Mouse (Mus musculus) kidney, embryonic 15.5 days (tissue): ENCODE data around the gene Gpr157. TPM values are rescaled to one million over a fixed set of nuclear protein-coding genes. Genes with fewer than 3 reads are reported as not detected.

ENCODE experiments used
- ATAC-seq: fragments of 200-750 bp; cut with Nextera tagmentation; replicated peaks from 2 replicates; pipeline ENCODE4 v1.8.0; 2017; ENCODE audit warnings: moderate TSS enrichment; ENCODE audit not compliant: low FRiP score
- H3K27ac ChIP-seq: fragments of 300-500 bp; sonication (generic); 2 replicates; pipeline ENCODE4 v1.5.1; 2015; ENCODE audit warnings: mild to moderate bottlenecking, inconsistent platforms
- H3K27me3 ChIP-seq: fragments of 300-500 bp; sonication (generic); 2 replicates; pipeline ENCODE4 v1.6.1; 2015; ENCODE audit warnings: inconsistent platforms
- H3K36me3 ChIP-seq: fragments of 300-500 bp; sonication (generic); 2 replicates; pipeline ENCODE4 v1.6.1; 2015; ENCODE audit warnings: inconsistent platforms
- H3K4me1 ChIP-seq: fragments of 300-500 bp; sonication (generic); 2 replicates; pipeline ENCODE4 v1.6.1; 2015; ENCODE audit warnings: inconsistent platforms
- H3K4me2 ChIP-seq: fragments of 300-500 bp; sonication (generic); 2 replicates; pipeline ENCODE4 v1.6.1; 2015; ENCODE audit warnings: moderate library complexity, mild to moderate bottlenecking, inconsistent platforms
- H3K4me3 ChIP-seq: fragments of 300-500 bp; sonication (generic); replicated peaks from 2 replicates; pipeline ENCODE4 v1.5.1; 2015; ENCODE audit warnings: mild to moderate bottlenecking, inconsistent platforms
- H3K9ac ChIP-seq: fragments of 300-500 bp; sonication (generic); 2 replicates; pipeline ENCODE4 v1.6.1; 2015; ENCODE audit warnings: mild to moderate bottlenecking, inconsistent platforms
- H3K9me3 ChIP-seq: fragments of 300-500 bp; sonication (generic); replicated peaks from 2 replicates; pipeline ENCODE4 v1.6.1; 2016; ENCODE audit warnings: inconsistent platforms
- WGBS: fragments of 180-500 bp; shearing (Covaris S2); methylation state at CpG from one replicate; pipeline ENCODE4 v1.1.7; 2015; ENCODE audit warnings: mixed read lengths; 5-methylcytosine and 5-hydroxymethylcytosine counted together
- polyA plus RNA-seq: library from polyadenylated mRNA; unstranded; fragments of >200 nt; fragmentation: Nextera tagmentation; extraction: Ambion mirVana; gene quantifications from 2 replicates; pipeline ENCODE4 v1.2.1, GENCODE M21; 2015

Gene Gpr157
- polyA plus RNA-seq, 1 experiment from 2014 or later = 0.53 TPM

DNA sequence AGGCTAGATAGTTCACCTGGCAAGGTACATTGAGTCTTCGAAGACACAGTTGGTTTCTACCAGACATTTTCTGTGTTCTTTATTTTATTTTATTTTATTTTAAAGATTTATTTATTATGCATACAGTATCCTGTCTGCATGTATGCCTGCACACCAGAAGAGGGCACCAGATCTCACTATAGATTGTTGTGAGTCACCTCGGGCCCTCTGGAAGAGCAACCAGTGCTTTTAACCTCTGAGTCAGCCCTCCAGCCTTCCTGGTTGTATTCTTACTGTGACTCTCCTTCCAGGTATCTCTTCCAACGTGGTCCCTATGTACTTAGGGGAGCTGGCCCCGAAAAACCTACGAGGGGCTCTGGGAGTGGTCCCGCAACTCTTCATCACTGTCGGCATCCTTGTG is 48.1 kb downstream of the Gpr157 start:
- Histone ChIP-seq H3K4me1 (peaks cover 40% of the 10 kb centered on the region), H3K9me3 (no peaks in the 10 kb centered on the region), H3K4me3 (no peak overlapping the region), H3K27me3 (no peaks in the 10 kb centered on the region), H3K27ac (no peak overlapping the region), H3K4me2 (no peak overlapping the region), H3K36me3 (no peaks in the 10 kb centered on the region), H3K9ac (no peak overlapping the region)
- no peak for ATAC-seq
- 85% methylated on average over 7 of the region's 7 CpGs for WGBS

DNA sequence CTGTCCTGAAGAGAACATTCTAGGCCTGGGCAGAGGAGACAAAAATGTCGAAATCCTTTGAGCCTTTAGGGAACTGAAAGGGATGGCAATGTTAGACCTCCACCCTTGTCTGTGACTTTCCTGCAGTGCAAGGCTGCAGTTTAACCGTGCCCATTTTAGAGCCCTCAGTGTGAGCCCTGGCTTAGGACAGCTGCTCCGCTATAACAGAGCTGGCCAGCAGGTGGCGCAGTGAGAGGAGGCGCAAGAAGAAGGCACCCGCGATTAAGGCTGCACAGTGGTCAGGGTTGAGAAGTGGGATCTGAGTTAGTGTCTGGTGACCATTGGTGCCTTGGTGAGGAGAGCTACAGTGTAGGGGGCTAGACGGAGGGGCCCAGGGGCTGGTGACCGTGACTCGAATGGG is 49.5 kb downstream of the Gpr157 start:
- Histone ChIP-seq H3K4me3 (no peak overlapping the region), H3K4me1 (peaks cover 40% of the 10 kb centered on the region), H3K27ac (no peak overlapping the region), H3K27me3 (no peaks in the 10 kb centered on the region), H3K9ac (no peak overlapping the region), H3K4me2 (no peak overlapping the region), H3K9me3 (no peaks in the 10 kb centered on the region), H3K36me3 (no peaks in the 10 kb centered on the region)
- ATAC-seq = peak; percentile 52
- 11% methylated on average over 10 of the region's 10 CpGs for WGBS

DNA sequence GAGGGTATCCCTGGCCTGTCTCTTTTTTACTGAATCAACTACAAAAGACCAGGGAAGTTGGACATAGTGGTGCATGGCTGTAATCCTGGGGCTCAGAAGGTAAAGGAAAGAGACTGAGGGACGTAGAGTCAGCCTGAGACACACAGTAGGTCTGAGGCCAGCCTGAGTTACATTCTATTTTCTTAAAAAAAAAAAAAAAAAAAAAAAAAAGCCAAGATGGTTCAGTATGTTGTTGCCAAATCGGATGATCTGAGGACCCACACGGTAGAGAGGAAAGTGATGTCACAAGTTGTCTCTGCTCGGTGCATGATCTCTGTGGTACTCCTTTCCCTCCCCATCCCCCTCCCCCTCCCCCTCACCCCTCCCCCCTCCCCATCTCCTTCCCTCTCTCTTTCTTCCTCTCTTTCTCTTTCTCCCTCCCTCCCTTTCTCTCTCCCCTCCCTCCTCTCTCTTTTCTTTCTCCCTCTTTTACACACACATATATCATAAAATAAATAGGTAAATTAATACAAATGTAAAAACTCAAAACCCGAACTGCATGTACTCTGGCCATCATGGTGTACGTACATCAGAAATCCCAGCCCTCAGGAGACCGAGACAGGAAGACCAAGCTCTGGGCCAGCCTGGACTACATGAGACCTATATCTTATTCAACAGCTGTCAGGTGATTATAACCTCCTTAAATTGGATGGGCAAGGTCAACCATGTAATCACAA is 50.4 kb downstream of the Gpr157 start:
- peaks cover 37% of the 10 kb centered on the region for H3K4me1 ChIP-seq
- no peak overlapping the region for H3K9ac ChIP-seq
- no peak overlapping the region for H3K27ac ChIP-seq
- no peak for ATAC-seq
- WGBS = 84% methylated on average over 7 of the region's 7 CpGs
- no peaks in the 10 kb centered on the region for H3K36me3 ChIP-seq
- H3K27me3 ChIP-seq = no peaks in the 10 kb centered on the region
- no peak overlapping the region for H3K4me3 ChIP-seq
- H3K9me3 ChIP-seq = no peaks in the 10 kb centered on the region
- no peak overlapping the region for H3K4me2 ChIP-seq

DNA sequence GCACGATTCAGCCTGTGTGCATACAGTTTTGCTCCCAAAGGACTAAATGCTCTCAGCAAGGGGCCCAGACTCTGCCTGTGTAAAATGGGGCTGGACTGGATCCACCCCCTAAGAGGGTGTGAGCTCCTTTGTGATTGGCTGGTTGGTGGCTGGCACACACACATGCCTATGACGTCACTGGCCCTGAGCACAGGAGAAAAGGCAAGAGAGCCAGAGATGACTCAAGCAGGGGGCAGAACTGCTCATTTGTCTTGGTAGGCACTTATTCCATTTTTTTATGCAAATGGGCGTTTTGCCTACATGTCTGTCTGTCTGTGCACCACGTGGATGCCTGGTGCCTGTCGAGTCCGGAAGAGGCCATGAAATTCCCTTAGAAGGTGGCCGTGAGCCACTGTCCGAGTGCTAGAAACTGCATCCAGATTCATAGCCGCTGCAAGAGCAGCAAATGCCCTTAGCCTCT is 50.9 kb downstream of the Gpr157 start:
- Histone ChIP-seq H3K9me3 (no peaks in the 10 kb centered on the region), H3K36me3 (no peaks in the 10 kb centered on the region), H3K27me3 (no peaks in the 10 kb centered on the region), H3K9ac (no peak overlapping the region), H3K27ac (no peak overlapping the region), H3K4me3 (peak overlapping the region; percentile 24), H3K4me2 (peak overlapping the region; percentile 48), H3K4me1 (peaks cover 31% of the 10 kb centered on the region)
- 24% methylated on average over 9 of the region's 9 CpGs for WGBS
- peak; percentile 61 for ATAC-seq

DNA sequence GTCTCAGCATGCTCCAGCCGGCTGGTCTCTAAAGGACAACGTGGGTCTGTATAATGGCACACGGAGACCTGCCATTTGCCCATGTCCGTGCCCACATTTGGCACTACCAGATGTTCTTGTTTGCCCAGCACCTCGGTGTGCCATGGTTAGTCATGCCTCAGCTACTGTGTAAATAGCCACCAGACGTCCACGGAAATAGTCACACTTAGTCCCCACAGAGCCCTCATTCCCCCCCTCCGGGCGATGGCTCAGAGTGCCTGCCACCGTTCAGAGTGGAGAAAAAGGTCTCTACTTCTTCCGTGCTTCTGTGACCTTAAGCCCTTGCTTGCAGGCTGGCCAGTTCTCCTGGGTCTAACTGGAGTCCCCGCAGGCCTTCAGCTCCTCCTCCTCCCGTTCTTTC is 51.9 kb downstream of the Gpr157 start:
- 52% methylated on average over 13 of the region's 13 CpGs for WGBS
- H3K9me3 ChIP-seq = no peaks in the 10 kb centered on the region
- H3K36me3 ChIP-seq = no peaks in the 10 kb centered on the region
- no peak overlapping the region for H3K4me2 ChIP-seq
- no peak overlapping the region for H3K9ac ChIP-seq
- H3K27me3 ChIP-seq = no peaks in the 10 kb centered on the region
- H3K4me3 ChIP-seq = no peak overlapping the region
- H3K27ac ChIP-seq = no peak overlapping the region
- H3K4me1 ChIP-seq = peaks cover 21% of the 10 kb centered on the region
- no peak for ATAC-seq

DNA sequence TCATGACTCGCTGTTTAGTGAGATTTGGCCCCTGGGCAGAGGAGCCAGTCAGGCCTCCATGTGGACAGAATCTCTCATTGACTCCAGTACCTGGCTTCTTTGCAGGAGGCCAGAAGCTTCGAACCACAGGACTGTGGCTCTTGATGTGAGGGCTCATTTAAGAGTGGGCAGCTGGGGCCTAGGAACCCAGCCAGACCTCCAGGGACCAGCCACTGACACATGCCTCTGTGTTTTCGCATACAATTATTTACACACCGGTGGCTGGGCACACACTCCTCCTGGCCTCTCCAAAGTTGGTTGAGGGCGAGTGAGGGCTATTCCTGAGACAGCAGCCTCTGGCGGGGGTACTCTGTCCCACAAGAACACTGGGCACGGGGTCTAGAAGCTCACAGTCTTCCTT is 53.2 kb downstream of the Gpr157 start:
- Histone ChIP-seq H3K9me3 (no peaks in the 10 kb centered on the region), H3K27me3 (no peaks in the 10 kb centered on the region), H3K9ac (no peak overlapping the region), H3K27ac (no peak overlapping the region), H3K4me3 (no peak overlapping the region), H3K4me1 (peaks cover 21% of the 10 kb centered on the region), H3K36me3 (no peaks in the 10 kb centered on the region), H3K4me2 (no peak overlapping the region)
- 83% methylated on average over 7 of the region's 7 CpGs for WGBS
- no peak for ATAC-seq

DNA sequence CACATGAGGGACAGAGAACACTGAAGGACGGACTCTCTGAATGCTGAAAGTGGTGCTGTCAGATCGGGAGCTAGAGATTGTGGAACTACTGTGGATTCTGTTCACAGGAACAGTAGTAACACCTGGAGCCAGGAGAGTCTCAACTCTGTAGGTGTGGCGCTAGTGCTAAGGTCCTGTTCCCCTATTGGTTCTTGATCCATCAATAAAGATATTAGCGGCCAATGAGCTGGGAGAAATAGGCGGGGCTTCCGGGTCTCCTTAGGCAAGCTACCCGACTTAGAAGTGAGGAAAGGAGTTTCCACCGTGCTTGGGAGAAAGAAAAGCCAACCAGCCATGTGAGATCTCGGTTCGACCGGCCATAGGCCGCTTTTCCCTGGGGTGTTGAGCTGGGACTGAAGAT is 57.1 kb downstream of the Gpr157 start:
- 25% methylated on average over 12 of the region's 12 CpGs for WGBS
- ATAC-seq = no peak
- Histone ChIP-seq H3K9ac (no peak overlapping the region), H3K4me2 (no peak overlapping the region), H3K9me3 (no peaks in the 10 kb centered on the region), H3K27me3 (no peaks in the 10 kb centered on the region), H3K4me3 (no peak overlapping the region), H3K36me3 (no peaks in the 10 kb centered on the region), H3K4me1 (peaks cover 3% of the 10 kb centered on the region), H3K27ac (no peak overlapping the region)

DNA sequence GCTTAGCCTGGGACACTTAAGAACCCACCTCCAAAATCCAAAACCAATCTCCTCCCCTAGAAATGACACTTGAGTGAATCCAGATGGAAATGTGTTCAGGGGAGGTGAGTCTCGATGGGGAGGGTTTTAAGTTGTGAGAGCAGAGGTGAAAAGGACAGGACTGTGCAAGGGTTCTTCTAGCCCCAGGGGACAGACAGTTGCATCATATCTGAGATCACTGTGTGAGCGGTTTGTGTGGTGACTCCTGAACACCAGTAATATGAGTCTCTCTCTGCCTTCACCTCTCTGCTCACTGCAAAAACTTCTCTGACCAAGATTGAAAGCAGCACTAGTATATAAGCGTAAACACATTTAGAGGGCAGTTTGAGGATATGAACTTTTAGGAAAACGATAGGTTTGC is 59.1 kb downstream of the Gpr157 start:
- no peak overlapping the region for H3K4me2 ChIP-seq
- no peaks in the 10 kb centered on the region for H3K27me3 ChIP-seq
- no peak overlapping the region for H3K4me3 ChIP-seq
- no peak overlapping the region for H3K27ac ChIP-seq
- no peaks in the 10 kb centered on the region for H3K36me3 ChIP-seq
- H3K9me3 ChIP-seq = no peaks in the 10 kb centered on the region
- ATAC-seq = no peak
- no peak overlapping the region for H3K9ac ChIP-seq
- 64% methylated on average over 4 of the region's 4 CpGs for WGBS
- H3K4me1 ChIP-seq = no peaks in the 10 kb centered on the region

DNA sequence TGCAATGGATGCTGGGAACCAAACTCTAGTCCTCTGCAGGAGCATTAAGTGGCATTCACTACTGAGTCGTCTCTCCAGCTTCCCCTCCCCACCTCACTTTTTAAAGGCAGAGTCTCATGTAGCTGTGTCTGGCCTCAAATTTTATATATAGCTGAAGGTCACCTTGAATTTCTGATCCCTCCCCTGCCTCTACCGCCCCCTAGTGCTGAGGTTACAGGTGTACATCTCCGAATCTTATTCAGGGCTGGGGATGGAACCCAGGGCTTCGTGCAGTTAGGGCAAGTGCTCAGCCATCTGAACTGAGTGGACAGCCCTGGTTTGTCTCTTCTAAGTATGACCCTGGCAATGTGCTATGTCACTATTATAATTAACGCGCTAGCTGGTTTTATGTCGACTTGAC is 63.9 kb downstream of the Gpr157 start:
- no peak for ATAC-seq
- no peaks in the 10 kb centered on the region for H3K36me3 ChIP-seq

DNA sequence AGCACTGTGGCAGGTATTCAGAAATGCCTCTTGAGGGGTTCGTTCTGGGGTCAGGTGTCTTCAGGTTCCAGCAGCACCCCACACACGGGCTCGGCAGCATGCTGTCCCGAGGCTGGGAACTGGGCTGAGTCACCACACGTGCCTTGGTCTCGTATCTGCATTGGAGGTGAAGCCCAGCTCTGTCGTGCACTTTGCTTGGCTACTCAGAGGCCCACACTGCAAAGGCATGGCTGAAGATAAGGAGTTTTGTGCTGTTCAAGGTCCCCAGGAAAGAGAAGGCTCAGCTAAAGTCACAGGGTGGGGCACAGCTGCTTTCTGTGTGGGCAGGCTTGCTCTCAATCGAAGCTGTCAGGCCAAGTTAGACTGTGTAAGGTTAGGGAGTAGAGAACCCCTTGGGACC is 65.3 kb downstream of the Gpr157 start:
- no peaks in the 10 kb centered on the region for H3K36me3 ChIP-seq
- no peak overlapping the region for H3K27ac ChIP-seq
- 74% methylated on average over 8 of the region's 8 CpGs for WGBS
- H3K9ac ChIP-seq = no peak overlapping the region
- no peaks in the 10 kb centered on the region for H3K4me1 ChIP-seq
- H3K9me3 ChIP-seq = no peaks in the 10 kb centered on the region
- H3K4me3 ChIP-seq = no peak overlapping the region
- H3K4me2 ChIP-seq = no peak overlapping the region
- H3K27me3 ChIP-seq = no peaks in the 10 kb centered on the region
- ATAC-seq = no peak

More for the DNA sequence above, 63.9 kb downstream of the Gpr157 start:
- H3K4me1 ChIP-seq = no peaks in the 10 kb centered on the region
- no peaks in the 10 kb centered on the region for H3K27me3 ChIP-seq
- WGBS = 73% methylated on average over 7 of the region's 7 CpGs
- H3K4me3 ChIP-seq = no peak overlapping the region
- no peak overlapping the region for H3K4me2 ChIP-seq
- no peaks in the 10 kb centered on the region for H3K9me3 ChIP-seq
- H3K27ac ChIP-seq = no peak overlapping the region
- H3K9ac ChIP-seq = no peak overlapping the region

DNA sequence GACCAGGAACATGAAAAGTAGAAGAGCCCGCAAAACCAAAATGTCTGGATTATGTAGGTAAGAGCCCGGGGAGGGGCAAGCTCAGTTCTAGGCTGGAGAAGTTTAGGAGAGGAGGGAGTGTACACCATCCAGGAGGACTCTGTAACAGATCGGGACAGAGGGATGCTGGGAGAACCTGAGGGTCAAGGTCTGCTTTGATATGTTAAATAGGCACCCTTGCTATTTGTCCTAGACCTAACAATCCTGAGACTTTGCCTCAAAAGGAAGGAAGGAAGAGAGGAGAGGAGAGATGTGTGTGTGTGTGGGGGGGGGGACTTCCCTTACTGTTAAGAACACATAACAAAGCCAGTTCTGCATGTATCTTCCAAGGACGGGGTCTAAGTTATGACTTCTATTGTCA is 68.1 kb downstream of the Gpr157 start:
- Histone ChIP-seq H3K27me3 (no peaks in the 10 kb centered on the region), H3K9me3 (no peaks in the 10 kb centered on the region), H3K4me2 (no peak overlapping the region), H3K27ac (no peak overlapping the region), H3K9ac (no peak overlapping the region), H3K36me3 (no peaks in the 10 kb centered on the region), H3K4me1 (no peaks in the 10 kb centered on the region; the same call in 1 of the 2 replicates), H3K4me3 (no peak overlapping the region)
- no peak for ATAC-seq
- 91% methylated on average over 4 of the region's 4 CpGs for WGBS
